Mouse (Mus musculus): ENCODE data around the gene Gm20605.

Gene Gm20605

GRCm38 (mm10) chr5:137652474-137652873 is 23.5 kb downstream of the Gm20605 start:
- peak; percentile 96 for DNase-seq (ENCODE audit: low read depth, low spot score)

- no peak for DNase-seq (ENCODE audit: low read depth, low spot score)
Observed at GRCm38 (mm10) chr5:137653366-137653765, 24.4 kb downstream of the Gm20605 start.

- DNase-seq (ENCODE audit: low read depth, low spot score) = peak; percentile 74
Observed at GRCm38 (mm10) chr5:137654746-137655145, 25.8 kb downstream of the Gm20605 start.

- peak; percentile 96 for DNase-seq (ENCODE audit: low read depth, low spot score)
Observed at GRCm38 (mm10) chr5:137656977-137657376, 28.0 kb downstream of the Gm20605 start.

- peak; percentile 98 for DNase-seq (ENCODE audit: low read depth, low spot score)
Observed at GRCm38 (mm10) chr5:137660064-137660688, 31.2 kb downstream of the Gm20605 start.

- no peak for DNase-seq (ENCODE audit: low read depth, low spot score)
Observed at GRCm38 (mm10) chr5:137663057-137663456, 34.1 kb downstream of the Gm20605 start.

GRCm38 (mm10) chr5:137668971-137669370 is 40.0 kb downstream of the Gm20605 start:
- DNase-seq (ENCODE audit: low read depth, low spot score) = no peak

- DNase-seq (ENCODE audit: low read depth, low spot score) = peak; percentile 65
Observed at GRCm38 (mm10) chr5:137670240-137670639, 41.3 kb downstream of the Gm20605 start.

GRCm38 (mm10) chr5:137671443-137672240 is 42.7 kb downstream of the Gm20605 start:
- peak; percentile 100 for DNase-seq (ENCODE audit: low read depth, low spot score)

GRCm38 (mm10) chr5:137672361-137672760 is 43.4 kb downstream of the Gm20605 start:
- DNase-seq (ENCODE audit: low read depth, low spot score) = peak; percentile 45

GRCm38 (mm10) chr5:137673015-137673414 is 44.0 kb downstream of the Gm20605 start:
- no peak for DNase-seq (ENCODE audit: low read depth, low spot score)

GRCm38 (mm10) chr5:137674786-137675185 is 45.8 kb downstream of the Gm20605 start:
- DNase-seq (ENCODE audit: low read depth, low spot score) = no peak

GRCm38 (mm10) chr5:137677859-137678258 is 48.9 kb downstream of the Gm20605 start:
- no peak for DNase-seq (ENCODE audit: low read depth, low spot score)

- DNase-seq (ENCODE audit: low read depth, low spot score) = no peak
Observed at GRCm38 (mm10) chr5:137678736-137679135, 49.8 kb downstream of the Gm20605 start.

GRCm38 (mm10) chr5:137679726-137680125 is 50.8 kb downstream of the Gm20605 start:
- DNase-seq (ENCODE audit: low read depth, low spot score) = no peak

GRCm38 (mm10) chr5:137682526-137682925 is 53.6 kb downstream of the Gm20605 start:
- no peak for DNase-seq (ENCODE audit: low read depth, low spot score)

GRCm38 (mm10) chr5:137683388-137684293 is 54.7 kb downstream of the Gm20605 start:
- DNase-seq (ENCODE audit: low read depth, low spot score) = peak; percentile 43

- DNase-seq (ENCODE audit: low read depth, low spot score) = peak; percentile 100
Observed at GRCm38 (mm10) chr5:137684294-137685123, 55.5 kb downstream of the Gm20605 start, which contains the start of gene Agfg2. Agfg2 (minus strand) TSS chr5:137684726.

GRCm38 (mm10) chr5:137685653-137686052 is 56.7 kb downstream of the Gm20605 start:
- no peak for DNase-seq (ENCODE audit: low read depth, low spot score)

- no peak for DNase-seq (ENCODE audit: low read depth, low spot score)
Observed at GRCm38 (mm10) chr5:137686127-137686790, 57.3 kb downstream of the Gm20605 start.
